Mouse (Mus musculus): ENCODE data around the gene Med16.

- TF ChIP-seq GATA1 (IDR thresholded peaks at IDR 0.05; ENCODE audit: borderline replicate concordance, low read length) (no peak), CTCF (IDR thresholded peaks at IDR 0.05; ENCODE audit: low read depth, low read length) (no peak), TAL1 (conservative IDR thresholded peaks at IDR 0.05; ENCODE audit: low read depth, low read length) (no peak), POLR2AphosphoS5 (IDR thresholded peaks at IDR 0.05; ENCODE audit: insufficient replicate concordance, low read depth, low read length) (no peak), GATA2 (IDR thresholded peaks at IDR 0.05; ENCODE audit: borderline replicate concordance, low read depth, low read length) (no peak)
These were observed 7.7 kb downstream of the Med16 start for GRCm38 (mm10) chr10:79900951-79901410.
